Mouse (Mus musculus): ENCODE results near the gene Map3k19. TPM values are rescaled to one million over a fixed set of nuclear protein-coding genes. Genes with fewer than 3 reads are reported as not detected.

The Map3k19 gene
- polyA plus RNA-seq, 1 experiment from 2014 or later = 0.54 TPM

DNA sequence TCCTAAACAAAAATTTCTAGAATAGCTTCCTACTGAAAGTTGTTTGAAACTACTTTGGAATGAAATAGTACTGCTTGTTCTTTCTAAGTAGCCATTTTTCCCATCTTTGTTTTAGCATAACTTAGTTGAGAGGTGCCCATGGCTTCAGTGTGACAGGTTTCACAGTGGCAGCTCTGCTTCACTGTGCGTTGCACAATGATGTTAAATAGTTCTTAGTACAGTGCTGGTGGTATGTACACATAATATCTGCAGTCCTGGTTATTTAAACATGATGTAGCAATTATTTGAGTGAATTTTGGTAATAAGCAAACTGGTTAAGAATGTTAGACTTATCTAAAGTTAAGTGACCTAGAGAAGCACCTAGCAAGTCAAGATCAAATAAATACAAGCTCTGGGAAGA, 61.4 kb downstream of the Map3k19 start:
- Histone ChIP-seq H3K4me3 (no peak overlapping the region), H3K27me3 (no peaks in the 10 kb centered on the region), H3K27ac (no peak overlapping the region), H3K9me3 (replicated peaks) (no peaks in the 10 kb centered on the region), H3K36me3 (peaks cover 14% of the 10 kb centered on the region), H3K4me2 (replicated peaks) (no peak overlapping the region), H3K9ac (no peak overlapping the region), H3K4me1 (no peaks in the 10 kb centered on the region)
- WGBS = 92% methylated on average over 1 of the region's 1 CpGs
- no peak for ATAC-seq (ENCODE audit: low FRiP score)

DNA sequence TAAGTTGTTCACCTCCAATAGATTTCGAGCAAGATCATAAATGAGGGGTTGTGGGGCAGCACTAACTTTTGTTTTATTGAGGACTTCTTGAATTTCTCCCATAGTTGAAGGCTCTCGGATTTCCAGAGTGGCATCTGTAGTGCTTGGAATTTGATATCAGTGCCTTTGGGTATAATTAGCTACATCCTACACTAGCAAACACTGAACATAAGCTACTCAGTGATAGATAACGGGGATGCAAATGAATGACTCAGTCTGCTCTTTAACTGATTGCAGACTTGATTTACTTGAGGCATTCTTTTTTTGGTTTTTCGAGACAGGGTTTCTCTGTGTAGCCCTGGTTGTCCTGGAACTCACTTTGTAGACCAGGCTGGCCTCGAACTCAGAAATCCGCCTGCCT, 65.9 kb downstream of the Map3k19 start:
- Histone ChIP-seq H3K4me2 (replicated peaks) (no peak overlapping the region), H3K4me3 (no peak overlapping the region), H3K27ac (no peak overlapping the region), H3K9ac (no peak overlapping the region), H3K27me3 (no peaks in the 10 kb centered on the region), H3K36me3 (peaks cover 9% of the 10 kb centered on the region), H3K9me3 (replicated peaks) (no peaks in the 10 kb centered on the region), H3K4me1 (no peaks in the 10 kb centered on the region)
- ATAC-seq (ENCODE audit: low FRiP score) = no peak
- WGBS = 93% methylated on average over 6 of the region's 6 CpGs

DNA sequence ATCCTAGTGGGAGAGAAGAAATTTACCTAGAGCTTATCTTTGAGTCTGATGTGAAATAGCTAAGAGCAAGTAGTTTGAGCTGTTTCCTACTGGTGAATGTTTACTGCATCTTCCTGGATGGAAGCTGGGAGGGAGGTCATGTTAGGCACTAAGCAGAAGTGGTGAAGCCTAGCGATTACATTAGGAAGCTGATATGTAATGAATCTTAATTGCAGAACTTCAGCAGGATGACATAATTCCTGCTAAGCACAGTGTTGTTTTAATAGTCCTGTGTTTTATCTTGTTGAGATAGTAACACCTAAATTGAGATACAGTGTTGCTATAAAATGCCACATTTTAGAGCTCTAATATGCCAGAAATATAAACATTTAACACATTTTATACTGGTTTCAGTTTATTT, 68.9 kb downstream of the Map3k19 start:
- no peak overlapping the region for H3K4me3 ChIP-seq
- H3K4me2 ChIP-seq (replicated peaks) = no peak overlapping the region
- no peaks in the 10 kb centered on the region for H3K36me3 ChIP-seq
- ATAC-seq (ENCODE audit: low FRiP score) = no peak
- H3K27me3 ChIP-seq = no peaks in the 10 kb centered on the region
- peaks cover 17% of the 10 kb centered on the region; the same call in 1 of the 2 replicates for H3K4me1 ChIP-seq
- H3K9me3 ChIP-seq (replicated peaks) = no peaks in the 10 kb centered on the region
- no peak overlapping the region for H3K9ac ChIP-seq
- no peak overlapping the region for H3K27ac ChIP-seq
- WGBS = 75% methylated on average over 1 of the region's 1 CpGs

DNA sequence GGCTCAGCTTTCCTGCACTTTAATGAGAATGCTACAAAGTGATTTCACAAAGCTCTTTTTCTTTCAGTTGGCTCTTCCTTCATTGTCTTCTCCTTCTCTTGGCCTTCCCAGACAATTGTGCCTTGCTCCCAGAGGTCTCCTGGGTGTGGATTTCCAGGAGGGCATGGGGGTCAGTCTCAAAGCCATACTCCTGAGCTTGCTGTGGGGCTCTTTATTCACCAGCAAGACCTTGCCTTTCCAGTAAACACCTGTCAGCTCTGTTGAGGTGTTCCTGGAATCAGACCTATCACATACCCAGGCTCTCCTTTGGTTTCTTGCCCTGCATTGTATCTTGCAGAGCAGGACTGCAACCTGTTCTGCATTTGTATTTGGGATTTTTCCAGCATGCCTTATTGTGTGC, 71.0 kb downstream of the Map3k19 start:
- Histone ChIP-seq H3K9me3 (replicated peaks) (no peaks in the 10 kb centered on the region), H3K4me3 (no peak overlapping the region), H3K36me3 (no peaks in the 10 kb centered on the region), H3K27me3 (no peaks in the 10 kb centered on the region), H3K4me2 (replicated peaks) (no peak overlapping the region), H3K27ac (no peak overlapping the region), H3K9ac (no peak overlapping the region), H3K4me1 (peaks cover 21% of the 10 kb centered on the region)
- no peak for ATAC-seq (ENCODE audit: low FRiP score)

DNA sequence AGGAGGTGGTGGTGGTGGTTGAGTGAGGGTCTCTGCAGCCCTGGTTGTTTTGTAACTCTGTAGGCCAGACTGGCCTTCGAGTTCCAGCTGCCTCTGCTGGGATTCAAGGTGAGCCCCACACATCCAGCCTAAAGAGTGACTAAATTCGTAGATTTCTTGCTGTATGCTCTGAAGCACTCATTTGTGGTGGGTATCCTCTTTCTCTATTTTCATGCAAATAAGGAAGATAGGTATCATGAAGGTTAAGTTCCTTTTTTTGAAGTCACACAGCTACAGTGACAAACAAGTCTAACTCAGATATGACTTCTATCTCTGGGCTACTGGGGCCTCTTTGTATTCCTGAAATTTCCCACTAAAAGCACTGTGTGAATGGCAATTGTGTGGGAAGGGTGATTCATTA, 74.0 kb downstream of the Map3k19 start:
- H3K36me3 ChIP-seq = no peaks in the 10 kb centered on the region
- H3K27ac ChIP-seq = no peak overlapping the region
- H3K9me3 ChIP-seq (replicated peaks) = no peaks in the 10 kb centered on the region
- 68% methylated on average over 2 of the region's 2 CpGs for WGBS
- H3K9ac ChIP-seq = no peak overlapping the region
- H3K4me2 ChIP-seq (replicated peaks) = no peak overlapping the region
- H3K27me3 ChIP-seq = no peaks in the 10 kb centered on the region
- no peak for ATAC-seq (ENCODE audit: low FRiP score)
- H3K4me3 ChIP-seq = no peak overlapping the region
- H3K4me1 ChIP-seq = peaks cover 34% of the 10 kb centered on the region

DNA sequence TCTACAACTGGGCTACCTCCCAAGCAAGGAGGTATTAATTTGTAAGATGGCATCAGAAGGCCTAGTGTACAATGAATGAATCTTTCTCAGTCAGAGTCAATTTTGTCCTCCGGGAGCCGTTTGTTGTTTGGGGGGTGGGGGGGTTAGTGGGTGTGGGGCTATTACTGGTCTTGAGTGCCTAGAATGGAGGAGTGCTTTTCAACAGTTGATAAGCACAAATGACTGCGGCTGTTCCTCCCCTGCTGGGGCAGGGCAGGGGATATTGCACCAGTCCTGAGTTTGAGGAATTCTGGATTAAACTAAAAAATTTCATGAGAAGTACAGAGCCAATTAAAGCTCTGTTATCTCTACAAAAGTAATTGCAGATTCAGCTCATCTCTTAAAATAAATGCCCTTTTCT, 74.7 kb downstream of the Map3k19 start:
- ATAC-seq (ENCODE audit: low FRiP score) = no peak
- Histone ChIP-seq H3K9ac (no peak overlapping the region), H3K27ac (no peak overlapping the region), H3K9me3 (replicated peaks) (no peaks in the 10 kb centered on the region), H3K36me3 (no peaks in the 10 kb centered on the region), H3K27me3 (no peaks in the 10 kb centered on the region), H3K4me1 (peaks cover 37% of the 10 kb centered on the region), H3K4me3 (no peak overlapping the region), H3K4me2 (replicated peaks) (no peak overlapping the region)
- 27% methylated on average over 3 of the region's 3 CpGs for WGBS

DNA sequence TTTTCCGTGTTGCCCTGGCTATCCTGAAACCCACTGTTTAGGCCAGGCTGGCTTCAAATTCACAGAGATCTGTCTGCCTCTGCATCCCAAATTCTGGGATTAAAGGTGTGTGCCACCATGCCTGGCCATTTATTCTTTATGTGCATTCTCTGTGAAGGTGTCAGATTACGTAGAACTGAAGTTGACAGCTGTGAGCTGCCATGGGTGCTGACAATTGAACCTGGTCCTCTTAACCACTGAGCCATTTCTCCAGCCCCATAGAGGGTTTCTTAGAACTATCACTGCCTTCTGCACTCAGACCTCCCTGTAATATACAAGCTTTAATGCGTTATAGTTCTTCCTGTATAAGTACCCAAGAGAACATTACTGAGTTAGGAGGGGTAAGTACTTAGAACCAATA, 76.2 kb downstream of the Map3k19 start:
- WGBS = 89% methylated on average over 3 of the region's 3 CpGs
- Histone ChIP-seq H3K9ac (no peak overlapping the region), H3K36me3 (no peaks in the 10 kb centered on the region), H3K9me3 (replicated peaks) (no peaks in the 10 kb centered on the region), H3K4me2 (replicated peaks) (no peak overlapping the region), H3K4me1 (peaks cover 39% of the 10 kb centered on the region), H3K27me3 (no peaks in the 10 kb centered on the region), H3K4me3 (no peak overlapping the region), H3K27ac (no peak overlapping the region)
- ATAC-seq (ENCODE audit: low FRiP score) = no peak

DNA sequence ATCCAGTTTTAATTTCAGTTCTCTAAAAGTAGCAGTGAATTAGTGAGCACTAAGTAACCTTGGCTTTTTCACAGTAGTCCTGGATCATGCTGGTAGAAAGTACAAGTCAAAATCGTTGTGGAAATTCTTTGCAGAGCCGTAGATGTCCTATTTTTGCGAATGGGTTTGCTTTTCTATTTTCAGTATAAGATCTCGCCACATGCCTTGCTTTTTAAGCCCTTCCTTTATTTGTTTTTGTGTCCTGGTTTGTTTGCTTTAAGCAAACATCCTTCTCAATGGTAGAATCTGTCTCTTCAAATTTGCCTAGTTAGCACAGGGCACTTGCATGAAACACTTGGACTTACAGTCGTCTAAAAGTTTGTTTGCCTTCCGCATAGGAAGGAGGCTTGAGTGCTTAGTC, 78.6 kb downstream of the Map3k19 start:
- no peaks in the 10 kb centered on the region for H3K36me3 ChIP-seq
- H3K4me1 ChIP-seq = peaks cover 29% of the 10 kb centered on the region
- 0 out of 2 replicates have a peak overlapping the region, but pooled peaks have one; percentile 7 for H3K4me3 ChIP-seq
- no peak overlapping the region for H3K9ac ChIP-seq
- H3K27ac ChIP-seq = no peak overlapping the region
- H3K4me2 ChIP-seq (replicated peaks) = peak overlapping the region; percentile 84
- H3K9me3 ChIP-seq (replicated peaks) = no peaks in the 10 kb centered on the region
- no peak for ATAC-seq (ENCODE audit: low FRiP score)
- H3K27me3 ChIP-seq = no peaks in the 10 kb centered on the region
- WGBS = 68% methylated on average over 6 of the region's 6 CpGs

DNA sequence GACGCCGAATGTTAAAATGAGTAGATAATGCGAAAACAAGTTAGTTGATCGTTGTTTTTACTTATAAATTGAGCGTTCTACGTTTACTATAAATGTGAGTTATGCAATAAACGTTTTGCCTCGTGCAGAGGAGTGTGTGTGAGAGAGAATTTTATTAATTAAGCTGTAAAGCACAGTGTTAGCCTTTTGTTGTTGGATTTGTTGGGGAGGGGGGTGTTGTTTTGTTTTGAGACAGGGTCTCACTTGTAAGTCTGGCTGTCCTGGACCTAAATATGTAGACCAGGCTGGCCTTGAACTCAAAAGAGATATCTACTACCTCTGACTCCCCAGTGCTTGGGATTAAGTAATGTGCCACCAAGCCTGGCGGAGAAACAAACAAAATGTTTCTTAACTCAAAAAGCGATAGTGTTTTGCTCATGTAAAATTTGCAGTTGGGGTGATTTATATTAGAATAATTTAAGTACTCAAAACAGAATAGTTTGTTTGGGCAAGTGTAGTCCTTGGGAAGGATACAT, 79.6 kb downstream of the Map3k19 start:
- Histone ChIP-seq H3K4me3 (peak overlapping the region; percentile 95), H3K27ac (no peak overlapping the region), H3K36me3 (no peaks in the 10 kb centered on the region), H3K27me3 (no peaks in the 10 kb centered on the region), H3K9me3 (replicated peaks) (no peaks in the 10 kb centered on the region), H3K9ac (peak overlapping the region; percentile 93), H3K4me1 (peaks cover 26% of the 10 kb centered on the region), H3K4me2 (replicated peaks) (peak overlapping the region; percentile 84)
- no peak for ATAC-seq (ENCODE audit: low FRiP score)
- WGBS = 11% methylated on average over 10 of the region's 10 CpGs

DNA sequence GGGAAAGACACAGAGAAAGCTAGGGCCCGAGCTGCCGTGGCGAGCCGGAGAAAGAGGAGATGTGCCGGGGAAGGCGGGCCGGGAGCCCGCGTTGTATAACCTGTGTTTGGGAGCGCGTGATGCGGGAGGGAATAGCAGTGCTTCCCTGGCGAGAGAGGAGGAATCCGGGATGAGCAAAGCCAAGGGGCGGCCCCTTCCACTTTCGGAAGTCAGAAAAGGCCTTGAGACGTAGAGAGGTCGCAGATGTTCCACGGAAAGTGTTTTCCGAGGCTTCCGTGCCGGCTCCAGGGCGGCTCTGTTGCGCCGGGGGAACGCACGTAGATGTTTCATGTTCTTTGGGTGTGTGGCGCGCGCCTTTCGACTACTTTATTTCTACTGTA, 80.3 kb downstream of the Map3k19 start:
- H3K36me3 ChIP-seq = no peaks in the 10 kb centered on the region
- no peaks in the 10 kb centered on the region for H3K9me3 ChIP-seq (replicated peaks)
- under 1% methylated on average over 31 of the region's 31 CpGs for WGBS
- no peaks in the 10 kb centered on the region for H3K27me3 ChIP-seq
- peak overlapping the region; percentile 95 for H3K4me3 ChIP-seq
- peak overlapping the region; percentile 93 for H3K9ac ChIP-seq
- peak overlapping the region; percentile 84 for H3K4me2 ChIP-seq (replicated peaks)
- peaks cover 22% of the 10 kb centered on the region for H3K4me1 ChIP-seq
- H3K27ac ChIP-seq = peak overlapping the region; percentile 95
- peak; percentile 57 for ATAC-seq (ENCODE audit: low FRiP score)

DNA sequence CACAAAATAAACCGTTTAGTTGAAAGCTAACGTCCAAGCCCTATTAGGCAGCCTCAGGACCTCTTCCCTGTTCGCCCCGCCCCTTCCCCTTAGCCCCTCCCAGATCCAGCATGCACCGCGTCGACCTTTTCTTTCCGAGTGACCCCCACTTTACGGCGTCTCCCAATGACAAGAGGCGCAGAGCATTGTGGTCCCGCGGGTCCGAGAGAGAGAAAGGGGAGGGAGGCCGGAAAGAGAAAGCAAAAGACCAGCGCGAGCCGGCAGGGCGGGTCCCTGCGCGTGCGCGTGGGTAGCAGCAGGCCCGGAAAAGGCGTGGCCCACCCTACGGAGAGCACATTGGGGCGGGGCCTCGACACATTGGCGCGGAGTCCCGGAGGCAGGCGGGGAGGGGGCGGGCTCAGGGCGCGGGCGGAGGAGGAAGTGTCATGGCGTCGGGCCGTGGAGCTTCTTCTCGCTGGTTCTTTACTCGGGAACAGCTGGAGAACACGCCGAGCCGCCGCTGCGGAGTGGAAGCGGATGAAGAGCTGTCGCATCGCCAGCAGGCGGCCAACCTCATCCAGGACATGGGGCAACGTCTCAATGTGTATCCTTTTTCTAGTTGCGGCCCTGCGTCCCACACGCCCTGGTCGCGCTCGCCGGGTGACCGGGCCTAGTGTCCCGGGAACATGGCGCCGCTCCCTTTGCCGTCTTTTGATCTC, 80.9 kb downstream of the Map3k19 start, which contains the start of gene Ccnt2:
Gene Ccnt2 (plus strand): TSS at position 362 of the 698 bp plus-strand sequence.
- Histone ChIP-seq H3K4me2 (replicated peaks) (peak within 1 kb of the TSS; percentile 84), H3K4me3 (peak within 1 kb of the TSS; percentile 95), H3K9me3 (replicated peaks) (no peaks in the 10 kb centered on the region), H3K4me1 (peaks cover 22% of the 10 kb centered on the region), H3K27me3 (no peaks in the 10 kb centered on the region), H3K36me3 (no peaks in the 10 kb centered on the region), H3K27ac (peak within 1 kb of the TSS; percentile 95), H3K9ac (peak within 1 kb of the TSS; percentile 93)
- ATAC-seq (ENCODE audit: low FRiP score) = peak; percentile 99
- under 1% methylated on average over 62 of the region's 63 CpGs for WGBS

DNA sequence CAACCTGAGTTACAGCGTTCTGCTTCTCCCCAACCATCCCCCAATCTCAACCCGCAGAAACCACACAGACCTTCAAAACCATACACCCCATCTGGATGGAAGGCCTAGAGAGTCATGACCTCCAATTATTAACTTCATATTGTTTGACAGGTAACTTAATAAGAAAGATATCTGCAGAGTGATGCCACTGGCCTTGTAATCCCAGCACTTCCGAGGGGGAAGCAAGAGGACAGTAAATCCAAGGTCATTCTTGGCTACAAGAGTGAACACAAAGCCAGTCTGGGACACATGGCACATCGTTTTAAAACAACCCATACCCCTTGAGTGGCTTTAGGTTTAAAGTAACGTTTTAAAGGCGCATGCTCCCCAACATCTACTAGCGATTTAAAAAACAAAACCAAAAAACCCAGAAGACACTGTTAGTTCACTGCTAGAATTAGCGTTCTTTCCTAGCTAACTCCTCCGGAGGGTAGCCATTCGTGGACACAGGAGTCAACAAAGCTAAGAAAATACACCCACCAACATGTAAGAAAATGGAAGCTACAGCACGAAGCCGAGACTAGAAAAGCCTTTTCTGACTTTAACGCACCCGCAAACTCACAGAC, 81.5 kb downstream of the Map3k19 start:
- peak; percentile 49 for ATAC-seq (ENCODE audit: low FRiP score)
- H3K9me3 ChIP-seq (replicated peaks) = no peaks in the 10 kb centered on the region
- peak overlapping the region; percentile 67 for H3K9ac ChIP-seq

DNA sequence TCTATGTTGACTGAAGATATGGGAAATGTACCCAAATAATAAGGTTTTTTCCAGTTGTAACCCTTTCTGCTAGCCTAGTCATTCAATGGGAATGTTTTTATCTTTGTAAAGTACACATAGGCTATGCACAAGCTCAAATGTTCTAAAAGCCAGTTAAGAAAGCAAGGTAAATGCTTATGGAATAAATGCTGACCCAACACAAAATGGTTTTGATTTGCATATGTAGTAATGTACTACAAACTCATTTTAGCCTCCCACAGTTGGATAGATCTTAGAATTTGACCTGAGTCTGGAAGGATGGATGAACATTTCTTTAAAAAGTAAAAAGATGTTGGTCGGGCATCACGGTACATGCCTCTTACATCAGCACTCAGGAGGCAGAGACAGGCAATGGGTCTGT, 88.1 kb downstream of the Map3k19 start:
- H3K4me2 ChIP-seq (replicated peaks) = no peak overlapping the region

More for the DNA sequence above, 81.5 kb downstream of the Map3k19 start:
- no peaks in the 10 kb centered on the region for H3K36me3 ChIP-seq
- H3K27ac ChIP-seq = peak overlapping the region; percentile 82
- H3K4me3 ChIP-seq = peak overlapping the region; percentile 95
- H3K4me2 ChIP-seq (replicated peaks) = peak overlapping the region; percentile 84
- peaks cover 20% of the 10 kb centered on the region for H3K4me1 ChIP-seq
- H3K27me3 ChIP-seq = no peaks in the 10 kb centered on the region
- 2% methylated on average over 14 of the region's 14 CpGs for WGBS

More for the DNA sequence above, 88.1 kb downstream of the Map3k19 start:
- Histone ChIP-seq H3K36me3 (no peaks in the 10 kb centered on the region), H3K9me3 (replicated peaks) (no peaks in the 10 kb centered on the region), H3K9ac (no peak overlapping the region), H3K27ac (no peak overlapping the region), H3K27me3 (no peaks in the 10 kb centered on the region), H3K4me1 (no peaks in the 10 kb centered on the region), H3K4me3 (no peak overlapping the region)
- no peak for ATAC-seq (ENCODE audit: low FRiP score)
- 90% methylated on average over 2 of the region's 2 CpGs for WGBS

Measured in hindbrain, embryonic 12.5 days (tissue).